Mouse (Mus musculus) lung, postnatal 0 days (tissue): Measurements from ENCODE around the gene Uvrag. TPM values are rescaled to one million over a fixed set of nuclear protein-coding genes. Genes with fewer than 3 reads are reported as not detected.

ENCODE experiments used
- ATAC-seq: fragments of 200-750 bp; cut with Nextera tagmentation; 2 replicates; pipeline ENCODE4 v1.8.0; 2017; ENCODE audit warnings: moderate library complexity
- DNase-seq: peaks from one replicate; pipeline ENCODE4 v3.0.0-alpha.2; 2016; ENCODE audit warnings: low spot score
- H3K27ac ChIP-seq: fragments of 300-500 bp; sonication (generic); 2 replicates; pipeline ENCODE4 v1.5.1; 2014; ENCODE audit warnings: antibody characterized with exemption, mild to moderate bottlenecking, low read length, mixed read lengths
- H3K27me3 ChIP-seq: fragments of 300-500 bp; sonication (generic); replicated peaks from 2 replicates; pipeline ENCODE4 v1.6.1; 2014; ENCODE audit warnings: low read length, mixed read lengths; ENCODE audit not compliant: insufficient read depth
- H3K36me3 ChIP-seq: fragments of 300-500 bp; sonication (generic); 2 replicates; pipeline ENCODE4 v1.6.1; 2014; ENCODE audit warnings: low read length, mixed read lengths; ENCODE audit not compliant: insufficient read depth
- H3K4me1 ChIP-seq: fragments of 300-500 bp; sonication (generic); 2 replicates; pipeline ENCODE4 v1.6.1; 2014; ENCODE audit warnings: antibody characterized with exemption, low read depth, low read length, mixed read lengths; ENCODE audit not compliant: insufficient read depth
- H3K4me2 ChIP-seq: fragments of 300-500 bp; sonication (generic); replicated peaks from 2 replicates; pipeline ENCODE4 v1.6.1; 2014; ENCODE audit warnings: low read depth, mild to moderate bottlenecking, low read length, moderate library complexity, mixed read lengths
- H3K4me3 ChIP-seq: fragments of 300-500 bp; sonication (generic); 2 replicates; pipeline ENCODE4 v1.5.1; 2014; ENCODE audit warnings: low read depth, low read length
- H3K9ac ChIP-seq: fragments of 300-500 bp; sonication (generic); replicated peaks from 2 replicates; pipeline ENCODE4 v1.6.1; 2014; ENCODE audit warnings: low read depth, mild to moderate bottlenecking
- H3K9me3 ChIP-seq: fragments of 300-500 bp; sonication (generic); 2 replicates; pipeline ENCODE4 v1.6.1; 2016; ENCODE audit warnings: low read length, mixed read lengths
- CTCF ChIP-seq: IDR thresholded peaks from 2 replicates; pipeline ENCODE4 v1.5.1; 2016; ENCODE audit warnings: antibody characterized with exemption, mild to moderate bottlenecking
- EP300 ChIP-seq: IDR thresholded peaks from 2 replicates; pipeline ENCODE4 v1.6.1; 2016; ENCODE audit warnings: antibody characterized with exemption, mild to moderate bottlenecking, control low read depth
- WGBS: fragments of 180-500 bp; shearing (Covaris S2); extraction: QIAGEN DNeasy Blood & Tissue Kit; methylation state at CpG from one replicate; pipeline ENCODE4 v1.1.7; 2014; 5-methylcytosine and 5-hydroxymethylcytosine counted together
- polyA plus RNA-seq: library from polyadenylated mRNA; unstranded; fragments of >200 nt; fragmentation: Nextera tagmentation; extraction: Ambion mirVana; gene quantifications from 2 replicates; pipeline ENCODE4 v1.2.1, GENCODE M21; 2015

The Uvrag gene
- polyA plus RNA-seq, 1 experiment from 2014 or later: 23.4 TPM

DNA sequence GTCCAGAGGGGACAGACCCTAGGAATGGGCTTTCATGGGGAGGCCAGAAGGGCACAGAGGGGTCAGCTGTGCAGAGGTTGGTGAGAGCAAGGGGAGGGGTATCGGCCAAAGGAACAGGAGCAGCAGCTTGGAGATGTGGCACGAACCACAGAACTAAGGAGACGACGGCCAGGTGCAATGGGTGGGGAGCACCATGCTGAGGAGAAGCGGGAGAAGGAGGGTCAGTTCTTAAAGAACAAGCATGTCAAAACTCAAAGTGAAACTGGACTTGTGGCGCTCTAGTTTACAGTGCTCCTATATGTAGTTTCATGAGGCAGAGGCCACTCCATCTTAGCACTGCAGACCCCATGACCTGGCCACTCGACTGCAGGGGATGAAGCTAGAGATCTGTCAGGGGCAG is 6.6 kb upstream of the Uvrag start:
- Histone ChIP-seq H3K4me3 (no peak overlapping the region), H3K4me2 (no peak overlapping the region), H3K9me3 (no peaks in the 10 kb centered on the region), H3K4me1 (no peaks in the 10 kb centered on the region; the same call in 1 of the 2 replicates), H3K36me3 (no peaks in the 10 kb centered on the region), H3K9ac (no peak overlapping the region), H3K27me3 (no peaks in the 10 kb centered on the region), H3K27ac (no peak overlapping the region)
- DNase-seq (no peak), ATAC-seq (no peak)
- TF ChIP-seq EP300 (no peak), CTCF (no peak)
- WGBS: 69% methylated on average over 7 of the region's 7 CpGs

DNA sequence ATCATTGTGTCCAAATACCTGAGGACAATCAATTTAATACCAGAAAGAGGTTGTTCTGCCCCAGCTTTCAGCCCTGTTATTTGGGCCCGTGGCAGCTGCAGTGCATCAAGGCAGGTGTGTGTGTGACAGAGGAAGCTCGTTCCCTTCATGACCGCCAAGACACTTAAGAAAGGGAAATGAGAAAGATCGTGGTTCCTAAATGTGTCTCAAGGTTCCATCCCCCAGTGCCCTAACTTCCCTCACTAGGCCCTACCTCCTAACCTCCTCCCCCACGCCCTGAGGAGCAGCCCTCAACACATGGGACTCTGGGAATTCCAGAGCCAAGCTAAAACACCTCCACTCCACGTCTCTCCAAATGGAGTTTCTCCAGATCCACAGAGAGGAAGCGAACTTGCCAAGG is 6.0 kb upstream of the Uvrag start:
- WGBS: 61% methylated on average over 7 of the region's 7 CpGs
- H3K4me3 ChIP-seq: no peak overlapping the region

DNA sequence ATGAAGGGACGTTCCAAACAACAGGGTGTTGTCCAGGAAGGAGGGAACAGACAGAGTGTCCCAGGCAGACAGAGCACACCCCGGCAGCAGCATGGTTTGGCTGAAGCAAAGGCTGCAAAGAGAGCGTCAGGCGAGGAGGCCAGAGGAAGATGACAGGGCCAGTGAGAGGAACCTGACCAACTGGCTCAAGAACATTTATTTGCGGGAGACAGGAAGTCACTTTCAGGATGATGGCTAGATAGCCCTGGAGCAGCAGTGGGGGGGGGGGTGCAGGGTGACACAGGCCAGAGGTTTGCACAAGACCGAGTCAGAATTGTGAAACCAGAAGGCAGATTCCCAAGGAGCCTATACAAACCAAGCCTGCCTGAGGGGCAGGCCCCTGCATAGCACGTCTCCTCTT is 5.1 kb upstream of the Uvrag start:
- no peak overlapping the region for H3K9ac ChIP-seq
- peak; percentile 47 for ATAC-seq
- DNase-seq: peak; percentile 88

More for the DNA sequence above, 6.0 kb upstream of the Uvrag start:
- Histone ChIP-seq H3K4me1 (peaks cover under 1% of the 10 kb centered on the region; the same call in 1 of the 2 replicates), H3K9me3 (no peaks in the 10 kb centered on the region), H3K4me2 (no peak overlapping the region), H3K36me3 (no peaks in the 10 kb centered on the region), H3K27me3 (no peaks in the 10 kb centered on the region), H3K9ac (no peak overlapping the region), H3K27ac (no peak overlapping the region)
- TF ChIP-seq EP300 (no peak), CTCF (no peak)
- ATAC-seq: no peak
- DNase-seq: no peak

DNA sequence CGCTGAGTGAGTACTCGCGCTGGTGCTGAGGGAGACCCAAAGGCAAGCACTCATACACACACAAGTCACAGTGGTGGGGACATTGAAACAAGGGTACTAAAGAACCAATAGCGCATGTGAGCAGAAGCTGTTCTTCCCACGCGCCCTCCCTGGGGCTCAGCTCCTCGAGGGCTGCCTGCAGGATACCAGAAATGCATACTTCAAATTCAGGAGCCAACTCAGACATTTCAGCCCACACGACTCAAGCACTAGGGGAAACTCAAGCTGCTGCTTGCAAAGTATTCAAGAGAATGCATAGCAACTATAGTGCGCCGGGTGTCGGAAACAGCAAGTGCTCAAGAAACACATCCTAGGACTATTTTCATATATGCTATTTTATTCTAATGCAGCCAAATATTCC is 3.7 kb upstream of the Uvrag start:
- H3K27me3 ChIP-seq: no peaks in the 10 kb centered on the region
- H3K36me3 ChIP-seq: no peaks in the 10 kb centered on the region
- H3K4me1 ChIP-seq: peaks cover 3% of the 10 kb centered on the region; the same call in 1 of the 2 replicates
- no peaks in the 10 kb centered on the region for H3K9me3 ChIP-seq
- no peak overlapping the region for H3K27ac ChIP-seq
- no peak for ATAC-seq
- H3K9ac ChIP-seq: no peak overlapping the region
- H3K4me2 ChIP-seq: no peak overlapping the region
- H3K4me3 ChIP-seq: no peak overlapping the region
- WGBS: 45% methylated on average over 11 of the region's 11 CpGs
- DNase-seq: no peak
- TF ChIP-seq CTCF (no peak), EP300 (no peak)

More for the DNA sequence above, 5.1 kb upstream of the Uvrag start:
- no peak overlapping the region for H3K4me3 ChIP-seq
- no peak overlapping the region for H3K4me2 ChIP-seq
- TF ChIP-seq EP300 (peak; percentile 80), CTCF (no peak)
- H3K4me1 ChIP-seq: peaks cover 3% of the 10 kb centered on the region; the same call in 1 of the 2 replicates
- H3K27ac ChIP-seq: 0 out of 2 replicates have a peak overlapping the region, but pooled peaks have one; percentile 47
- H3K9me3 ChIP-seq: no peaks in the 10 kb centered on the region
- H3K27me3 ChIP-seq: no peaks in the 10 kb centered on the region
- no peaks in the 10 kb centered on the region for H3K36me3 ChIP-seq
- WGBS: 3% methylated on average over 7 of the region's 7 CpGs

DNA sequence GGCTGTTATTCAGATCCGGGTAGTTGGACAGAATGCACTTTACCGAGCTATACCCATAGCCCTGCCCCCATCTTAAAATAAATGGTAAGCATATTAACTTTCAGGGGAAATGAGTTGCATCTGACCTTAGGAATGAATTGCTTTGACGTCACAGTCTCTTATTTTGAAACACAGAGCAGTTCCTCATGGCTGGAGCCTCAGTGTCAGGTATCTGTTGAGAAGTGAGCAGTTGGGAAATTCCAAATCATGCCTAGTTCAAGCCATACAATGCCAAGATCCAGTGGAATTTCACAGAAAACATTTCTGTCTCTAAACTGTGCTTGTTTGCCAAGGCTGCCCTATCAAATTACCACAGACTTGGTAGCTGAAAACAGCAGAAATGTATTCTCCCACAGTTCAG is 2.3 kb upstream of the Uvrag start:
- Histone ChIP-seq H3K36me3 (no peaks in the 10 kb centered on the region), H3K27me3 (no peaks in the 10 kb centered on the region), H3K27ac (no peak overlapping the region), H3K4me1 (peaks cover 8% of the 10 kb centered on the region; the same call in 1 of the 2 replicates), H3K9ac (no peak overlapping the region), H3K4me2 (no peak overlapping the region), H3K9me3 (no peaks in the 10 kb centered on the region), H3K4me3 (no peak overlapping the region)
- WGBS: 78% methylated on average over 3 of the region's 3 CpGs
- DNase-seq (peak; percentile 49), ATAC-seq (no peak)
- no peak for TF ChIP-seq CTCF

DNA sequence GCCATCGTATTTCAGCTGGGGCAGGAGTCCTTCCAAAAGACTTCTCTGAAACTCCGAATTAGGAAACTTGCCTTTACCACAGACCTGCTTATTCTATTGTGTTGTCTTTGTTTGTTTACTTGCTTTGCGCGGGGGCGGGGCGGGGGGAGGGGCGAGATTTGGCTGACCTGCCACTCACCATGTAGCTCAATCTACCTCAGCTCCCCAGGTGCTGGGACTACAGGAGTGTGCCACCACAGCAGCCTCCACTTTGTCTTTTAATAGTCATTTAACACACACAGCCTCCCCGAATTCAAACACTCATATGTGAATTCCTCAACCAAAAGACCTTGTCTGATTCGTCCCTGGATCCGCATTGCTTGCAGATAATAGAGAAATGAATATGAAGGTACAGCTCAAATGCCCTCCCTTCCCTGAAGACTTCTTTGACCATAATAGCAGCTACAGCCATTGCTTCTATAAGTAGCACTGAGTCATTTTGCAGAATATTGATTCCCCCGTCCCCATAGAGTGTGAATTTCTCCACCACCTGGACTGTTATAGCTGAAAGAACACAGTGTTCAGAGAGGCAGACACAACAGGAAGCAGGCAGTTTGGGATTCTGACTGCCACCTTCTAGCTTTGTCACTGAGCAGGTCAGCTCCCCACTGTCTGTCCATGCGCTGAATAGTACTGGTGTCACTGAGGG is 1.1 kb upstream of the Uvrag start:
- Histone ChIP-seq H3K4me2 (peak overlapping the region; percentile 46), H3K27me3 (no peaks in the 10 kb centered on the region), H3K4me1 (peaks cover 9% of the 10 kb centered on the region; the same call in 1 of the 2 replicates), H3K27ac (no peak overlapping the region), H3K4me3 (peak overlapping the region; percentile 18), H3K36me3 (no peaks in the 10 kb centered on the region), H3K9me3 (no peaks in the 10 kb centered on the region), H3K9ac (no peak overlapping the region)
- no peak for DNase-seq
- ATAC-seq: no peak
- WGBS: 30% methylated on average over 12 of the region's 12 CpGs
- 0 out of 2 replicates have a peak, but pooled peaks have one; percentile 19 for TF ChIP-seq EP300
- TF ChIP-seq CTCF: no peak
